Mouse (Mus musculus) spleen, adult 10 weeks (tissue): ENCODE measurements around the gene Ostf1. TPM values are rescaled to one million over a fixed set of nuclear protein-coding genes. Genes with fewer than 3 reads are reported as not detected.

ENCODE experiments used
- polyA plus RNA-seq: library from polyadenylated mRNA; stranded (reverse); fragments of 350-450 nt; fragmentation: Illumina TruSeq; extraction: RNeasy Lipid Tissue Mini Kit (QIAGEN cat#74804); gene quantifications from one replicate; pipeline ENCODE4 v1.2.3, GENCODE M21; 2015; ENCODE audit warnings: low replicate concordance; ENCODE audit not compliant: insufficient read depth

Gene Ostf1
- polyA plus RNA-seq, result 150 TPM

GRCm38 (mm10) chr19:18631644-18632219 lies at the start of gene Ostf1, which contains the start of gene Nmrk1:
Ostf1 (minus strand) TSS chr19:18631823.
Nmrk1 (plus strand) TSS chr19:18631950.

GRCm38 (mm10) chr19:18670608-18671007 lies 39.0 kb upstream of the Ostf1 start, which contains the start of gene Carnmt1:
Carnmt1 (plus strand) TSS chr19:18670764.

Other genes starting within 250 kb of the Ostf1 start
- gene Nmrk1, start 127 bp upstream of the Ostf1 start, polyA plus RNA-seq, result 15.0 TPM
- gene Carnmt1, start 38.9 kb upstream of the Ostf1 start, polyA plus RNA-seq, result 26.2 TPM
- 33.3 TPM for gene D030056L22Rik, start 81.4 kb upstream of the Ostf1 start, polyA plus RNA-seq
- 0.33 TPM for gene Trpm6, start 118.2 kb upstream of the Ostf1 start, polyA plus RNA-seq